Mouse (Mus musculus): Measurements from ENCODE around the gene Ncdn.

DNA sequence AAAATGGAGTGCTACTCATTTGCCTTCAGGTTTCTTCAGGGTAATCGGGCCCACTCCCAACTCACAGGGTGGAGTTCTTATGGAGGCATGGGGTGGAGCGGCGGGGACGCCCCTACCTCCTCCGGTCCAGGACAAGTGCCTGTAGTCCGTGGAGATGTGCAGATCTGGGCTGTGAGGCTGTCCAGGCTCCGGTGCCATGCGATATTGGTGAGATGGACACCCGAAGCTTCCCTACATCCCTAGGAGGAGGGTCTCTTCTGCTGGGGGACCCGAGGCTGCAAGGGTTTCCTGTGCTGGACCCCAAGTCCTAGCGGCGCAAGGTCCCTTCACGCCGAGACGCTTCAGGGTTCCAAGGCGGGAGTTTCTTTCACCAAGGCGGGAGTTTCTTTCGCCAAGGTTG lies 21.1 kb downstream of the Ncdn start:
- no peak for TF ChIP-seq POLR2A (IDR thresholded peaks at IDR 0.05; ENCODE audit: low read depth, low read length)
- TF ChIP-seq CTCF (IDR thresholded peaks at IDR 0.05; ENCODE audit: borderline replicate concordance, insufficient read depth, low read length), result no peak
